Mouse (Mus musculus) MEL (cell line): Measurements from ENCODE around the gene Ifi211. TPM values are rescaled to one million over a fixed set of nuclear protein-coding genes. Genes with fewer than 3 reads are reported as not detected.

Source experiments
- polyA plus RNA-seq, 2 experiments: library from polyadenylated mRNA; stranded (reverse) in 1 of 2; unstranded in 1 of 2; fragments of >175 nt in 1 of 2; fragments of >200 nt in 1 of 2; gene quantifications; 2 replicates each; pipeline versions ENCODE4 v1.2.1 to v1.2.4; 2012; ENCODE audit warnings: low replicate concordance in 2 of 2, low read depth in 1 of 2; ENCODE audit not compliant: insufficient read length in 2 of 2, insufficient read depth in 1 of 2, missing spikeins in 1 of 2
- total RNA-seq: library from RNA; depleted of rRNA; stranded (reverse); fragments of 300-350 nt; gene quantifications from 2 replicates; pipeline ENCODE4 v1.2.3, GENCODE M21; 2012; rRNA removed

Gene Ifi211
- total and polyA plus RNA-seq, 3 experiments = not detected

Other genes with a start within 250 kb of the Ifi211 start
- gene Ifi208, start 239.4 kb downstream of the Ifi211 start, total RNA-seq = not detected in 2 replicates
- gene Ifi208, start 239.4 kb downstream of the Ifi211 start, polyA plus RNA-seq = not detected
- gene Ifi207, start 171.3 kb downstream of the Ifi211 start, total RNA-seq = not detected in 2 replicates
- gene Ifi207, start 171.3 kb downstream of the Ifi211 start, polyA plus RNA-seq = not detected
- gene Ifi204, start 146.1 kb downstream of the Ifi211 start, total RNA-seq = not detected in 2 replicates
- gene Ifi204, start 146.1 kb downstream of the Ifi211 start, polyA plus RNA-seq = not detected
- gene Mndal, start 29.4 kb upstream of the Ifi211 start, total RNA-seq = not detected in 2 replicates
- not detected for gene Mndal, start 29.4 kb upstream of the Ifi211 start, polyA plus RNA-seq
- gene Ifi203, start 29.6 kb upstream of the Ifi211 start, total RNA-seq = 0.08 and 0.10 TPM in 2 replicates
- under 1 TPM in 1 of 2 experiments, not detected in 1; 0.25 TPM for gene Ifi203, start 29.6 kb upstream of the Ifi211 start, polyA plus RNA-seq
- not detected in 2 replicates for gene Ifi202b, start 69.7 kb upstream of the Ifi211 start, total RNA-seq
- gene Ifi202b, start 69.7 kb upstream of the Ifi211 start, polyA plus RNA-seq = not detected
- gene Ifi205, start 118.8 kb upstream of the Ifi211 start, total RNA-seq = not detected in 2 replicates
- not detected for gene Ifi205, start 118.8 kb upstream of the Ifi211 start, polyA plus RNA-seq
- not detected in 2 replicates for gene Olfr433, start 127.7 kb upstream of the Ifi211 start, total RNA-seq
- not detected for gene Olfr433, start 127.7 kb upstream of the Ifi211 start, polyA plus RNA-seq
- not detected in 2 replicates for gene Olfr432, start 136.2 kb upstream of the Ifi211 start, total RNA-seq
- gene Olfr432, start 136.2 kb upstream of the Ifi211 start, polyA plus RNA-seq = not detected
- gene Olfr430, start 153.6 kb upstream of the Ifi211 start, total RNA-seq = not detected in 2 replicates
- gene Olfr430, start 153.6 kb upstream of the Ifi211 start, polyA plus RNA-seq = not detected
- gene Olfr429, start 171.3 kb upstream of the Ifi211 start, total RNA-seq = not detected in 2 replicates
- not detected for gene Olfr429, start 171.3 kb upstream of the Ifi211 start, polyA plus RNA-seq
- gene Olfr427, start 183.8 kb upstream of the Ifi211 start, total RNA-seq = not detected in 2 replicates
- gene Olfr427, start 183.8 kb upstream of the Ifi211 start, polyA plus RNA-seq = not detected
- gene Olfr231, start 208.1 kb upstream of the Ifi211 start, total RNA-seq = not detected in 2 replicates
- gene Olfr231, start 208.1 kb upstream of the Ifi211 start, polyA plus RNA-seq = not detected
- not detected in 2 replicates for gene Olfr424, start 218.5 kb upstream of the Ifi211 start, total RNA-seq
- gene Olfr424, start 218.5 kb upstream of the Ifi211 start, polyA plus RNA-seq = not detected
- gene Olfr420, start 242.6 kb upstream of the Ifi211 start, total RNA-seq = not detected in 2 replicates
- gene Olfr420, start 242.6 kb upstream of the Ifi211 start, polyA plus RNA-seq = not detected